Mouse (Mus musculus): ENCODE data around the gene Hmgn2.

Gene Hmgn2

DNA sequence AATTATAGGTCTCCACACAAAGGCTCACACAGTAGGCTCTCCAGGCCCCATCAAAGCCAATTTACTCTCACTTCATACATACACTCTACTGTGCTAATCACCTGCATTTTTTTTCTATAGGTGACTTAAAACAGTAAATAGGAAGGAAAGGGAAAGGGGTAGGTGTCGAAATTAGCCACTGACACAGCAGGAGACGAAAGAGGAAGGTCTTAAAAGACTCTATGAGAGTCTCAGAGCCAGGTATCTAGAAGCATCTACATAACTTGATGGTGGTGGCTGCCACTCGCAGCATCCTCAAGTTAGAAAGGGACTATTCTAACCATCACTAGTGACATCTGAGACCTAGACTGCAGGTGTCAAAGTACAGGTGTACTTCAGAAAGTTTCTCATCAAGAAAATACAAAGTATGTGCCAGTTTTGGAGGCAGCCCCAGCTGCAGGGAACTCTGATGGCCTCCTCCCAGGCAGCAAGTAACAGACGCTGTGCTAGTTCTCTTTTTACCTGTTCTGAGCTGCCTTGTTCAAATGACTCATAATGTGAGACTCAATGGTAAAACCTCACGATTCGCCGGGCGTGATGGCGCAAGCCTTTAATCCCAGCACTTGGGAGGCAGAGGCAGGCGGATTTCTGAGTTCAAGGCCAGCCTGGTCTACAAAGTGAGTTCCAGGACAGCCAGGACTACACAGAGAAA, 9.7 kb upstream of the Hmgn2 start:
- DNase-seq (ENCODE audit: low read depth), result no peak

DNA sequence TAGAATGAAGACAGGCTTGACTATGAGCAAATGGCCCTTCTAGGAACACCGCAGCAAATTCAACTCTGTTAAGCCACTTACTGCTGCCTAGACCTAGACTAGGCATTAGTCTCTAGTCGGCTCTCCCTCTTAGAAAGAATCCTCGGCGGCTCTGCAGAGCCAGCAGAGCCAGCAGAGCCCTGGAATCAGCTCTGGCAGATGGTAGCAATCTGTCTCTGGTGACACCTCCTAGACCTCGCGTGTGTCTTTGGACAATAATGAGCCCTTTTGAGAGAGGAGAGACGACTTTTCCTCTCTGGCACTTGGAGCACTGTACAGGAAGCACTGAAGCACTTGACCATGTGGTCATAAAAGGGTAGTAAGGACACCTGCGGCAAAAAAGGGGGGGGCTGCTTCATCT, 3.3 kb upstream of the Hmgn2 start:
- DNase-seq (ENCODE audit: low read depth), result no peak

GRCm38 (mm10) chr4:133970876-133971275, 2.4 kb upstream of the Hmgn2 start:
- no peak for DNase-seq (ENCODE audit: low read depth)

DNA sequence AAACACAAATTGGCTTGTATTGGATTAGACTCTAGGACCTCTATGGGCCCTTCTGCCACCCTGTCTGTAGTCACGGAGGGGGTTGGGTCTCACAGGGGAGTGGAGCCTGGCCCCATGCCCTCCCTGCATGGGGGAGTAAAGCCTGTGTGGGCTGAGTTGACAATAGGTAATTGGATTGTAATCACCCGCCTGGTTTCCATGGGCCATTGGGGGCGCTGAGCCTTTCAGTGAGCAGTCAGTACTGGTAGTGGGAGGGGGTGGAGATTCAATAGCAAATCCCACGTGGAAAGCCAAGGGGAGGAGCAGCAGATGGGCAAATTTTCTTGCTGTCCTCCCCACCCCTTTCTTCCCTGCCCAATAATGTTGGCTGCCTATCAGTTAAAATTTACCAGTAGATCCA, 1.7 kb upstream of the Hmgn2 start:
- DNase-seq (ENCODE audit: low read depth), result no peak

GRCm38 (mm10) chr4:133969114-133969770, 792 bp upstream of the Hmgn2 start:
- DNase-seq (ENCODE audit: low read depth), result no peak

DNA sequence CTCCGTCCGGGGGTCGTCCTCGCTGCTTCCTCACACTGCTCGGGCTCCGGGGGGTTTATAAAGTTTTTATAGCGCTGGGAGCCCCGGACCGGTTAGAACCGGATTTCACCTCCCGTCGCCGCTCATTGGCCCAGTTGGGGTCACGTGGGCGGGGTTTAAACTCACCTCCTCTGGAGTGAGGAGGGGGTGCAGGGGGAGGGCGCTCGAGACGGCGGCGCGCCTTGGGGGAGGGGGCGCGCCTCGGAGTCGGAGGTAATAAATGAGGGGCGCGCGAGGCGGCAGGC, 642 bp downstream of the Hmgn2 start:
- DNase-seq (ENCODE audit: low read depth), result peak; percentile 94

DNA sequence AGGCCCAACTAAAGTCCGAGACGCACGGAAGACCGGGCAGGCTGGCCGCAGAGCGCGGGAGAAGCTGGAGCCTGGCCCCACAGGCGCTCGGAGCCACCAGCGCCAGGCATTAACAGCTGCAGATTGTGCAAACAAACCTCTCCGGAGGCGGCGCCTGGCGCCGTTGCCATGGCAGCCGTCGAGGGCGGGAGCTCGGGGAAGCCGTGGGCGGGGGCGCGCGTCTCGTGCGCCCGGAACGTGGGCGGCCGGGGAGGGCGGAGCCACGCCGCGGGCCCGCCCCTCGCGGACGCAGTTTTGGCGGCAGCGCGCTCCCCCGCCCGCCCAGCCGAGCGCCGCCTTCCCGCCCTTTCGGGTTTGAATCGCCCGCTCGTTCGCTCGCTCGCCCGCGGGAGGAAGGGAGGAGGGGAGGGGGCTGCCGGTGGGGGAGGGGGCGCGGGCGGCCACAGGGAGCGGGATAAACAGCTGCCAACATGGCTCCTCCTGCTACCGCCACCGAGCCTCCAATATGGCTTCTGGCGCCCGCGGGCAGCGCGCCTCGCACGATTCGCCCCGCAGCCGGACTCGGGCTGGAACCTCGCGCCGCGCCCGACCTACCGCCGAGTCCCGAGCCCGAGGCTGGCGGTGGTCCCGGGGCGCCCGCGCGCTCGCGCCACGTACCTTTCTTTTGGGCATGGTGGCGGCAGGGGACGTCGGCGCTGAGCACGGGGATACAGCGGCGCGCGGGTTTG, 1.1 kb downstream of the Hmgn2 start:
- DNase-seq (ENCODE audit: low read depth), result peak; percentile 98

DNA sequence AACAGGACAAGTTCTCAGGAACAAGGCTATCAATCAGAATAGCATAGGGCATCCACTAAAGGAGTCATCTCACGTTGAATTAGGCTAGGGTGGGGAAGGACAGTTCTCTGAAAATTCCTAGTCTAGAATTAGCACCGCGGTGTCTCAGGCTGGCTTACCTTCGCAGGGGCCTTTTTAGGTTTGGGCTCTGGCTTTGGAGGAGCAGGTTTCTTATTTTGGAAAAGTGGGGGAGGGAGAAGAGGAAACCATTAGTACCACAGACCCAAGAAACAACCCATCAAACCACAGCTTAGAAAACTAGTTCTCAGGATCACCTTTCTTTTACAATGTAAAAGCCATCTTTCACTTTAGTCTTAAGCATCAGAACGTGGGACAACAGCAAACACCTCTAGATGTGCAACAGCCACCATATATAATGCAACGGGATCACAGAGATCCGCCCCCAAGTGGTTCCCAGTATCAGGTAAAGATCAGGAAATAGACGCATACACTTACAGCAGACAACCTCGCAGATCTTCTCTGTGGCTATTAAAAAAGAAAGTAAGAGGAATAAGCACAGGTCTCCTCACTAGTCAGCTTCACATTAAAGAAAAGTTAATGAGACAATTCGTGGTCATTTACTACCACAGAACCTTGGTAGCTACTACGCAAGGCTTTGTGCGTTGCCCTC, 2.0 kb downstream of the Hmgn2 start:
- no peak for DNase-seq (ENCODE audit: low read depth)

- DNase-seq (ENCODE audit: low read depth), result peak; percentile 50
These were observed 5.9 kb downstream of the Hmgn2 start for GRCm38 (mm10) chr4:133962566-133962965.

- no peak for DNase-seq (ENCODE audit: low read depth)
These were observed 9.6 kb downstream of the Hmgn2 start for GRCm38 (mm10) chr4:133958884-133959283.

DNA sequence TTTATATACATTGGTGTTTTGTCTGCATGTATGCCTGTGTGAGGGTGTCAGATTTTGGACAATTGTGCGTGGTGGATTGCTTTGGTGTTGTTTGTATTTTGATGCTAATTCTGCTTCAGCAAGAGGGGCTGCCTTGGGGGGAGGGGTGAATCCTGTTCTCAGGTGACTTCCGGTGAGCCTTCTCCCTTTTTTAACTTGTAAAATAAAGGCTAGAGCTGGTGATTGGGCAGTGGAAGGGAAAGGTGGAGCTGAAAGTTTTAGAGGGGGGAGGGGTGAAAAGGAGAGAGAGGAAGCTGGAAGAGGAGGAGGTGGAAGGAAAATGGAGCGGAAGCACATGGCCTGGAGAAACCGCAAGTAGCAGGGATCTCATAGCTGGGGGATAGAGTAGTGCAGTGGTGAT, 12.1 kb downstream of the Hmgn2 start:
- DNase-seq (ENCODE audit: low read depth), result no peak

- no peak for DNase-seq (ENCODE audit: low read depth)
These were observed 21.7 kb downstream of the Hmgn2 start for GRCm38 (mm10) chr4:133946736-133947135.

GRCm38 (mm10) chr4:133943791-133944190, 24.7 kb downstream of the Hmgn2 start:
- no peak for DNase-seq (ENCODE audit: low read depth)

GRCm38 (mm10) chr4:133942679-133943078, 25.8 kb downstream of the Hmgn2 start:
- DNase-seq (ENCODE audit: low read depth), result no peak

- peak; percentile 40 for DNase-seq (ENCODE audit: low read depth)
These were observed 26.9 kb downstream of the Hmgn2 start for GRCm38 (mm10) chr4:133941576-133941975.

DNA sequence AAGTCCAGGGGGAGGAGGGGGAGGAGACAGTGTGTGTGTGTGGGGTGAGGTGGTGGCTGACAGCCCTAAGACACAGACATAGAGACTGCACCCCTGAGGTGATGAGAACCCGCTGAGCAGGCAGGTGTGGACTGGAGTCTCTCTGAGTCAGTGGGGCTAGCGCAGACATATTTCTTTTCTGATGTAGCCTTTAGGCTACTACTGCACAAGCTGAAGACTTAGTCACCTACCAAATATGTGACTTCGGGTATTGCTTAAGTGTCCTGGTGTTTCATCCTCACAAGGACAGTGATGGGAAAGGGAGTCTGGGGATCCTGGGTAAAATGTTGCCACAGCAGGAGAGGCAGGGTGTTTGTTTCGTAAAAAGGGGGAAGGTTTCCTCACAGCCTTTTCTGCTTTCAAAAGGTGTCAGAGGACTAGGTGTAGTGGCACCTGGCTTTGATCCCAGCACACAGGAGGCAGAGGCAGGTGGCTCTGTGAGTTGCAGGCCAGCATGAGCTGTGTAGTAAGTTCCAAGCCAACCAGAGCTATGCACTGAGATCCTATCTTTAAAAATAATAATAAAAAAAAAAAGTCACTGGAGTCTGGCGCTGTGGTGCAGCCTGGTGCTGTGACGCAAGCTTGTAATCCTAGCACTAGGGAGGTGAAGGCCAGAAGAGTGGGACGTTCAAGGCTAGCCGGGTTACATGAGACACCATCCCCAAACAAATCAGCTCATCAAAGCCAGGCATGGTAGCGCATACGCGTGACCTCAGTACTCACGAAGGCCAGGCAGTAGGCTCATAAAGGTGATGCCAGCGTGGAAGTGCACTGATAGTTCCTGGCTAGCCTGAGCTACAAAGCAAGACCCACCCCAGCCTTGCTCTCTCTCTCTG, 27.8 kb downstream of the Hmgn2 start:
- DNase-seq (ENCODE audit: low read depth), result no peak

GRCm38 (mm10) chr4:133938077-133938476, 30.4 kb downstream of the Hmgn2 start:
- no peak for DNase-seq (ENCODE audit: low read depth)

DNA sequence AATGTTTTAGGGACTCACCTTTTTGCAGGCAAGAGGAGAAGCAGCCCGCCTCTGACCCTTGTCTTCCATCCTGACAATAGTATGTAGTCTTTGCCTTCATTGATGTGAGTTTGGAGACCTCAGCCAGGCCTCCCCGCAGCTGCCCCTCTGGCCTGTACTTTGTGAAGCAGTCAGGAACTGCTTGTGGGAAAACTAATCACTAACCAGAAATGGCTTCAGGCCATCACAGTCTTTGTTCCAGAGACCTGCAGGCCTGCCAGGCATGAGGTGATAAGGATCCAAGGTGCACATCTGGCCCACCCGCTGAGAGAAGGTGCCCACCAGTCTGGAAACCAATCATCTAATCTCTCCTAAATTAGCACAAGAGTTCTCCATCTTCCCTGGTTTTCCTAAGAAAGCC, 36.7 kb downstream of the Hmgn2 start:
- no peak for DNase-seq (ENCODE audit: low read depth)

DNA sequence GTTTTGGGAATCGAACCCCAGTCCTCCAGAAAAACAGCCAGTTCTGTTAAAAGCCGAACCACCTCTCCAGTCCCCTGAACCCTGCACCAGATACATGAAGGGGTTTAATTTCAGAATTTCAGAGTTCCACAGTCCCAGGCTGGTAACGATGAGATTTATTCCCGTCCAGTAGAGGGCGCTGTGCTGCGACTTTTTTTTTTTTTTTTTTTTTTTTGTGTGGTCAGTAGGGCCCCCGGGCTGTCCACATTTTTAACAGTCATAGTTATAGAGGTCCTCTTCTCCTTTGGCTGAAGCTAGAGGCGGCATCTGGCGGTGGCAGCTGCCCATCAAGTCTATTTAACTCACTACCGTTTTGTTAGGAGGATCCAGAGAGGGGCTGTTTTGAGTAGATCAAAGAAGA, 37.1 kb downstream of the Hmgn2 start:
- DNase-seq (ENCODE audit: low read depth), result peak; percentile 50

DNA sequence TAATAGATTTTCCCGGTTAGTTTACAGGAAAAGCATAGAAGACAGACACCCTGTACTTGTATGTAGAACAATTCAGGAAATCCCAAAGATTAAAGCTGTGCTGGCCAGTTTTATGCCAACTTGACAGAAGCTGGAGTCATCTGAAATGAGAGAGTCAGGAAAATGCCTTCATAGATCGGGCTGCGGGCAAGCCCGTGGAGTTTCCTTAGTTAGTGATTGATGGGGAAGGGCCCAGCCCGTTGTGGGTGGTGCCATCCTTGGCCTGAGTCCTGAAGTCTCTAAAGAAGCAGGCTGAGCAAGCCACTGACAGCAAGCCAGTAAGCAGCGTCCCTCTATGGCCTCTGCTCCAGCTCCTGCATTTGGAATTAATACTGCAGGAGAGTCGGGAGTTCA, 39.2 kb downstream of the Hmgn2 start:
- no peak for DNase-seq (ENCODE audit: low read depth)

- DNase-seq (ENCODE audit: low read depth), result no peak
These were observed 39.7 kb downstream of the Hmgn2 start for GRCm38 (mm10) chr4:133928576-133929277.

Measured in NIH3T3 (cell line).